Mouse (Mus musculus): ENCODE measurements around the gene Ctdsp1.

- TF ChIP-seq CTCF (IDR thresholded peaks at IDR 0.05; ENCODE audit: low read depth, low read length): no peak
- no peak for TF ChIP-seq POLR2A (IDR thresholded peaks at IDR 0.05; ENCODE audit: borderline replicate concordance, low read depth, low read length)
Measured at GRCm38 (mm10) chr1:74385531-74385930, 5.8 kb upstream of the Ctdsp1 start.

All from bone marrow macrophage, adult 2 months (primary cell).